Mouse (Mus musculus): ENCODE measurements around the gene 6430628N08Rik. TPM values are rescaled to one million over a fixed set of nuclear protein-coding genes. Genes with fewer than 3 reads are reported as not detected.

6430628N08Rik gene
- polyA plus RNA-seq, 1 experiment from 2014 or later, result not detected

- no peak within 1 kb of the TSS for H3K9ac ChIP-seq (replicated peaks; ENCODE audit: low read depth, low read length)
- no peak within 1 kb of the TSS for H3K27ac ChIP-seq (ENCODE audit: low read depth, low read length)
- no peaks in the 10 kb centered on the region for H3K9me3 ChIP-seq (ENCODE audit: control insufficient read depth, low read length)
- no peak for ATAC-seq (ENCODE audit: low read depth)
- peaks cover 46% of the 10 kb centered on the region for H3K27me3 ChIP-seq (ENCODE audit: control insufficient read depth, insufficient read depth, low read length)
- under 1% methylated on average over 68 of the region's 71 CpGs for WGBS
- H3K4me2 ChIP-seq (ENCODE audit: low read depth, low read length), result 0 out of 2 replicates have a peak within 1 kb of the TSS, but pooled peaks have one; percentile 31
- no peak within 1 kb of the TSS for H3K4me3 ChIP-seq (ENCODE audit: low read depth, low read length)
- H3K36me3 ChIP-seq (ENCODE audit: control insufficient read depth, insufficient read depth, low read length), result no peaks in the 10 kb centered on the region
- H3K4me1 ChIP-seq (ENCODE audit: control insufficient read depth, insufficient read depth, low read length), result peaks cover 11% of the 10 kb centered on the region
Measured at GRCm38 (mm10) chr4:115939295-115940102, 49.0 kb downstream of the 6430628N08Rik start, which contains the start of gene Dmbx1. Gene Dmbx1 (minus strand): TSS chr4:115939926.

- Histone ChIP-seq H3K4me1 (ENCODE audit: control insufficient read depth, insufficient read depth, low read length) (peaks cover 11% of the 10 kb centered on the region), H3K36me3 (ENCODE audit: control insufficient read depth, insufficient read depth, low read length) (no peaks in the 10 kb centered on the region), H3K27ac (ENCODE audit: low read depth, low read length) (no peak overlapping the region), H3K4me3 (ENCODE audit: low read depth, low read length) (no peak overlapping the region), H3K4me2 (ENCODE audit: low read depth, low read length) (no peak overlapping the region), H3K9ac (replicated peaks; ENCODE audit: low read depth, low read length) (no peak overlapping the region), H3K9me3 (ENCODE audit: control insufficient read depth, low read length) (no peaks in the 10 kb centered on the region), H3K27me3 (ENCODE audit: control insufficient read depth, insufficient read depth, low read length) (peaks cover 45% of the 10 kb centered on the region)
- no peak for ATAC-seq (ENCODE audit: low read depth)
- WGBS, result 2% methylated on average over 3 of the region's 3 CpGs
Measured at GRCm38 (mm10) chr4:115940681-115941080, 50.2 kb downstream of the 6430628N08Rik start.

DNA sequence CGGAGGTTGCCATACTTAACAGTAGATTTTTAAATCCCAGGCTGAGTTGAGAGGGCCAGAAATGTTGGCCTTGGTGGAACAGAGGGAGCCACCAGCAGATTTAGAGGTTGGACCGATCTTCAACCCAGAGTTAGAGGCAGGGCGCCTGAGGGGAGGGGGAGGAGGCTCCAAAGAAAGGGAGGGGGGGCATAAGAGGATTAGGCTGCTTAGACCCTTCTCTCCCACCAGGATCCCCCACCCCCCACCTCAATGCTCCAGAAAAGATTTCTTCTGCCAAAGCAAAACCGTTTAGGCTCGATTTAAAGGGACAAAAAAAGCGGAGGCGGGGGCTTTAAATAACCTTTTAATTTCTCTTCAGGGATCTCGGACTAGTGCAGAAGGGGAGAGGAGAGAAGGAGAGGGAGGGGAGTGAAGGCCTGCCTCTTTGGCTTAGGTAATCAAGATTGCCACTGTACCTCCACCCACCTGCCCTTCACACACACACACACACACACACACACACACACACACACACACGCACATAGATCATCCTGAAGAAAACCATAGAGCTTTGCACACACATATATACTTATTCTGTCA lies 50.9 kb downstream of the 6430628N08Rik start:
- Histone ChIP-seq H3K9ac (replicated peaks; ENCODE audit: low read depth, low read length) (no peak overlapping the region), H3K4me1 (ENCODE audit: control insufficient read depth, insufficient read depth, low read length) (peaks cover 11% of the 10 kb centered on the region), H3K4me3 (ENCODE audit: low read depth, low read length) (no peak overlapping the region), H3K27me3 (ENCODE audit: control insufficient read depth, insufficient read depth, low read length) (peaks cover 50% of the 10 kb centered on the region), H3K9me3 (ENCODE audit: control insufficient read depth, low read length) (no peaks in the 10 kb centered on the region), H3K36me3 (ENCODE audit: control insufficient read depth, insufficient read depth, low read length) (no peaks in the 10 kb centered on the region), H3K4me2 (ENCODE audit: low read depth, low read length) (no peak overlapping the region), H3K27ac (ENCODE audit: low read depth, low read length) (no peak overlapping the region)
- WGBS, result 1% methylated on average over 9 of the region's 9 CpGs
- ATAC-seq (ENCODE audit: low read depth), result no peak

DNA sequence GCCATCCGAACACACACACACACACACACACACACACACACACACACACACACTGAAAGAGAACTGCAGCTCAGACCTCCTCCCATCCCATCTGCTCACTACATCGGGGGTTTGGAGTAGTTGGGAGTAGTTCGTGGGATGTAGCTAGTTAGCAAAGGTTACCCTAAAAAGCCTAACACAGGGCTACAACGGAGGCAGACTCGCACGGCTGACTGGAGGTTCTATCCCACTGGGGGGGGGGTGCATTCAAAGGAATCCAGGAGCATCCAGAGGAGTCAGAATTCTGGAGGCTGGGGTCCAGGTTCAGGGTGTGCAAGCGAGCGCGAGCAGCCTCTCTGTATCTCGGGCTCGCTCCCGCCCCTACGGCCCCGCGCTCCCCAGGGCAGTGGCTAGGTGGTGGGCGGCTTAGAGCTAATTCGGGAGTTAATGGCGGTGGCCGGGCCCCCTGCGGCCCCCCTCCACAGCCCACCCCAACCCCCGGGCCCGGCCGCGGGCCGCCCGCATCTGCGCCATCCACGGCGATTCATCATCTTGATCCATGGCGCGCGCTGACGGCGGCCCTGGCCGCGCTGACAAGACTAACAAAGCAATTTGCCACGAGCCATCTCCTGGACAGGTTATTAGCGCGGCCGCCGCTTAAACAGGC lies 53.3 kb downstream of the 6430628N08Rik start:
- no peaks in the 10 kb centered on the region for H3K36me3 ChIP-seq (ENCODE audit: control insufficient read depth, insufficient read depth, low read length)
- peaks cover 11% of the 10 kb centered on the region for H3K4me1 ChIP-seq (ENCODE audit: control insufficient read depth, insufficient read depth, low read length)
- H3K4me2 ChIP-seq (ENCODE audit: low read depth, low read length), result peak overlapping the region; percentile 34; the same call in 1 of the 2 replicates
- whole genome bisulfite sequencing, result under 1% methylated on average over 41 of the region's 41 CpGs
- H3K9me3 ChIP-seq (ENCODE audit: control insufficient read depth, low read length), result no peaks in the 10 kb centered on the region
- peaks cover 61% of the 10 kb centered on the region for H3K27me3 ChIP-seq (ENCODE audit: control insufficient read depth, insufficient read depth, low read length)
- ATAC-seq (ENCODE audit: low read depth), result 0 out of 2 replicates have a peak, but pooled peaks have one; percentile 52
- H3K27ac ChIP-seq (ENCODE audit: low read depth, low read length), result no peak overlapping the region
- 0 out of 2 replicates have a peak overlapping the region, but pooled peaks have one; percentile 21 for H3K9ac ChIP-seq (replicated peaks; ENCODE audit: low read depth, low read length)
- peak overlapping the region; percentile 21; the same call in 1 of the 2 replicates for H3K4me3 ChIP-seq (ENCODE audit: low read depth, low read length)

Other genes starting within 250 kb of the 6430628N08Rik start
- gene Cyp4b1, start 242.9 kb upstream of the 6430628N08Rik start, polyA plus RNA-seq (2014; fragmentation: Nextera tagmentation; extraction: Ambion mirVana), result 0.18 and 0.48 TPM in 2 replicates
- gene Efcab14, start 152.9 kb upstream of the 6430628N08Rik start, polyA plus RNA-seq (2014; fragmentation: Nextera tagmentation; extraction: Ambion mirVana), result 26.2 and 26.9 TPM in 2 replicates
- 0.54 TPM in 1 of 2 replicates, not detected in the other for gene Tex38, start 109.6 kb upstream of the 6430628N08Rik start, polyA plus RNA-seq (2014; fragmentation: Nextera tagmentation; extraction: Ambion mirVana)
- gene Atpaf1, start 105.9 kb upstream of the 6430628N08Rik start, polyA plus RNA-seq (2014; fragmentation: Nextera tagmentation; extraction: Ambion mirVana), result 42.7 and 48.1 TPM in 2 replicates
- 4.7 and 5.6 TPM in 2 replicates for gene Mob3c, start 62.6 kb upstream of the 6430628N08Rik start, polyA plus RNA-seq (2014; fragmentation: Nextera tagmentation; extraction: Ambion mirVana)
- 19.9 and 23.0 TPM in 2 replicates for gene Mknk1, start 51.5 kb upstream of the 6430628N08Rik start, polyA plus RNA-seq (2014; fragmentation: Nextera tagmentation; extraction: Ambion mirVana)
- 0.09 and 0.27 TPM in 2 replicates for gene Kncn, start 6.3 kb upstream of the 6430628N08Rik start, polyA plus RNA-seq (2014; fragmentation: Nextera tagmentation; extraction: Ambion mirVana)
- 0.62 and 0.85 TPM in 2 replicates for gene Dmbx1, start 49.3 kb downstream of the 6430628N08Rik start, polyA plus RNA-seq (2014; fragmentation: Nextera tagmentation; extraction: Ambion mirVana)
- gene Faah, start 127.3 kb downstream of the 6430628N08Rik start, polyA plus RNA-seq (2014; fragmentation: Nextera tagmentation; extraction: Ambion mirVana), result 13.7 and 17.1 TPM in 2 replicates
- 12.4 and 12.6 TPM in 2 replicates for gene Nsun4, start 163.2 kb downstream of the 6430628N08Rik start, polyA plus RNA-seq (2014; fragmentation: Nextera tagmentation; extraction: Ambion mirVana)
- gene Uqcrh, start 184.4 kb downstream of the 6430628N08Rik start, polyA plus RNA-seq (2014; fragmentation: Nextera tagmentation; extraction: Ambion mirVana), result 443 and 524 TPM in 2 replicates
- 77.5 and 84.3 TPM in 2 replicates for gene Lrrc41, start 184.6 kb downstream of the 6430628N08Rik start, polyA plus RNA-seq (2014; fragmentation: Nextera tagmentation; extraction: Ambion mirVana)
- gene Rad54l, start 233.0 kb downstream of the 6430628N08Rik start, polyA plus RNA-seq (2014; fragmentation: Nextera tagmentation; extraction: Ambion mirVana), result 4.8 and 6.3 TPM in 2 replicates
- gene Pomgnt1, start 233.2 kb downstream of the 6430628N08Rik start, polyA plus RNA-seq (2014; fragmentation: Nextera tagmentation; extraction: Ambion mirVana), result 73.5 and 74.0 TPM in 2 replicates

Measured in neural tube, embryonic 14.5 days (tissue).